Comparison of ENCODE assay signal across 16 mouse cellular contexts in genomic region chr12:64640864-64641416, GRCm38 (mm10).
DNase-seq lines count a peak whose midpoint lies in the region; ATAC-seq and TF ChIP-seq lines count a peak whose summit lies in the region.
"Had no signal": no experiment of that assay in that cellular context is flagged by ENCODE, and none has a peak within 500 bp of the region (broad histone marks: within the 10 kb centered on the region; RNA-seq: fewer than 3 reads in every experiment).

No protein-coding gene starts in this region.

- no peaks in the 10 kb centered on the region for H3K27me3 ChIP-seq in forebrain, embryonic 14.5 days (replicated peaks; ENCODE audit: control insufficient read depth, insufficient read depth, low read length)
- no peaks in the 10 kb centered on the region for H3K27me3 ChIP-seq in forebrain, embryonic 11.5 days (ENCODE audit: control insufficient read depth, insufficient read depth, low read length)
- H3K27me3 ChIP-seq: embryonic facial prominence, embryonic 15.5 days; heart, embryonic 15.5 days; limb, embryonic 13.5 days had no signal

- no peak for TF ChIP-seq CTCF in brain, embryonic 14.5 days (IDR thresholded peaks at IDR 0.05; ENCODE audit: borderline replicate concordance, extremely low read depth, insufficient read depth, insufficient read length)

- no peak for TF ChIP-seq POLR2A in brain, embryonic 14.5 days (IDR thresholded peaks at IDR 0.05; ENCODE audit: borderline replicate concordance, extremely low read depth, insufficient read depth, insufficient read length, poor library complexity, severe bottlenecking)

- H3K27ac ChIP-seq in forebrain, embryonic 14.5 days (ENCODE audit: low read depth, low read length): no peak overlapping the region
- H3K27ac ChIP-seq in forebrain, embryonic 11.5 days (ENCODE audit: low read depth, low read length): no peak overlapping the region
- H3K27ac ChIP-seq: embryonic facial prominence, embryonic 15.5 days; heart, embryonic 15.5 days; limb, embryonic 13.5 days had no signal

- no peak overlapping the region for H3K4me3 ChIP-seq in forebrain, embryonic 14.5 days (ENCODE audit: low read depth, low read length)
- no peak overlapping the region for H3K4me3 ChIP-seq in forebrain, embryonic 11.5 days (ENCODE audit: low read depth, low read length)
- H3K4me3 ChIP-seq: embryonic facial prominence, embryonic 15.5 days; heart, embryonic 15.5 days; limb, embryonic 13.5 days had no signal

- 55% methylated on average over 1 of the region's 1 CpGs for WGBS in forebrain, embryonic 14.5 days
- WGBS in forebrain, embryonic 11.5 days: 60% methylated on average over 1 of the region's 1 CpGs

- H3K36me3 ChIP-seq in forebrain, embryonic 14.5 days (ENCODE audit: control insufficient read depth, insufficient read depth, low read length): no peaks in the 10 kb centered on the region
- H3K36me3 ChIP-seq in forebrain, embryonic 11.5 days (ENCODE audit: control insufficient read depth, insufficient read depth, low read length): no peaks in the 10 kb centered on the region
- H3K36me3 ChIP-seq: embryonic facial prominence, embryonic 15.5 days; heart, embryonic 15.5 days; limb, embryonic 13.5 days had no signal

- no peaks in the 10 kb centered on the region for H3K9me3 ChIP-seq in forebrain, embryonic 14.5 days (replicated peaks; ENCODE audit: control insufficient read depth, low read length)
- no peaks in the 10 kb centered on the region for H3K9me3 ChIP-seq in forebrain, embryonic 11.5 days (ENCODE audit: control insufficient read depth, low read length)
- H3K9me3 ChIP-seq: embryonic facial prominence, embryonic 15.5 days; heart, embryonic 15.5 days; limb, embryonic 13.5 days had no signal

- peak; percentile 64 for DNase-seq in forebrain, embryonic 14.5 days (ENCODE audit: low spot score)
- DNase-seq in forebrain, embryonic 11.5 days (ENCODE audit: low spot score): no peak
- peak; percentile 22 to 40 for DNase-seq in left cerebral cortex, postnatal 14 days (ENCODE audit: low spot score in 2 of 2)
- no peak for DNase-seq in left cerebral cortex, postnatal 36 days (ENCODE audit: low spot score in 2 of 2)
- peak; percentile 81 for DNase-seq in brain, embryonic 14.5 days (ENCODE audit: low read depth)
- DNase-seq in retina, embryonic 14.5 days (ENCODE audit: low spot score): peak; percentile 11
- no peak for DNase-seq in thymus, postnatal 36 days
- DNase-seq: adrenal gland, adult 8-10 months; kidney, postnatal 10 days; liver, postnatal 0 days; right cerebral cortex, postnatal 4 days had no signal

- H3K9ac ChIP-seq in forebrain, embryonic 14.5 days (ENCODE audit: low read length): no peak overlapping the region
- no peak overlapping the region for H3K9ac ChIP-seq in forebrain, embryonic 11.5 days (ENCODE audit: low read length)
- H3K9ac ChIP-seq: embryonic facial prominence, embryonic 15.5 days; heart, embryonic 15.5 days; limb, embryonic 13.5 days; liver, postnatal 0 days had no signal

- H3K4me2 ChIP-seq in forebrain, embryonic 14.5 days (ENCODE audit: low read length): no peak overlapping the region
- no peak overlapping the region for H3K4me2 ChIP-seq in forebrain, embryonic 11.5 days (ENCODE audit: low read depth, low read length, severe bottlenecking)
- H3K4me2 ChIP-seq: embryonic facial prominence, embryonic 15.5 days; heart, embryonic 15.5 days; limb, embryonic 13.5 days had no signal

- H3K4me1 ChIP-seq in forebrain, embryonic 14.5 days (ENCODE audit: control insufficient read depth, insufficient read depth, low read length): no peaks in the 10 kb centered on the region
- no peaks in the 10 kb centered on the region for H3K4me1 ChIP-seq in forebrain, embryonic 11.5 days (replicated peaks; ENCODE audit: control insufficient read depth, insufficient read depth, low read length)
- H3K4me1 ChIP-seq: embryonic facial prominence, embryonic 15.5 days; heart, embryonic 15.5 days; limb, embryonic 13.5 days had no signal

- peak; percentile 42; the same call in 1 of the 2 replicates for ATAC-seq in forebrain, embryonic 14.5 days
- ATAC-seq in forebrain, embryonic 11.5 days (replicated peaks; ENCODE audit: low FRiP score): no peak
- no peak for ATAC-seq in megakaryocyte-erythroid progenitor cell, adult 5-6 weeks (replicated peaks; ENCODE audit: low FRiP score, low TSS enrichment, poor library complexity, severe bottlenecking)
- ATAC-seq: inflammation-experienced regulatory T-cells, adult 6 months; liver, postnatal 0 days had no signal

- intact Hi-C loops in left cerebral cortex, postnatal 14 days (cut with DNase I): no loop called here
- intact Hi-C loops in left cerebral cortex, postnatal 36 days (cut with DNase I): no loop called here

Comparison
In these comparisons a context has a peak if more than half of its experiments do, and no peak if none do; other contexts are left out.
1. DNase-seq: peak in forebrain, embryonic 14.5 days (single experiment), left cerebral cortex, postnatal 14 days (2 of 2), brain, embryonic 14.5 days (single experiment) and retina, embryonic 14.5 days (single experiment); none in forebrain, embryonic 11.5 days (single experiment), left cerebral cortex, postnatal 36 days (0 of 2) and thymus, postnatal 36 days (0 of 2).